Mouse (Mus musculus) liver, adult 2 months (tissue): Measurements from ENCODE around the gene Schip1.

ENCODE experiments used
- CTCF ChIP-seq: fragments of 200-500 bp; IDR thresholded peaks from 2 replicates; pipeline ENCODE4 v1.5.1; 2011; ENCODE audit warnings: low read depth, low read length, control low read depth
- POLR2A ChIP-seq: fragments of 200-500 bp; IDR thresholded peaks from 2 replicates; pipeline ENCODE4 v1.6.1; 2011; ENCODE audit warnings: low read length, control low read depth; ENCODE audit not compliant: insufficient read depth; ENCODE audit errors: extremely low read depth

GRCm38 (mm10) chr3:68563922-68564321, 499.3 kb downstream of the Schip1 start:
- TF ChIP-seq CTCF: no peak
- TF ChIP-seq POLR2A: no peak
